Mouse (Mus musculus): ENCODE results near the gene Gm42791.

GRCm38 (mm10) chr5:149043240-149043639, 48.3 kb upstream of the Gm42791 start:
- TF ChIP-seq POLR2A (IDR thresholded peaks at IDR 0.05; ENCODE audit: borderline replicate concordance, extremely low read depth, low read depth, low read length) (no peak), CTCF (IDR thresholded peaks at IDR 0.05; ENCODE audit: insufficient read depth, low read length) (no peak)

All from lung, adult 2 months (tissue).